Mouse (Mus musculus) kidney, adult 11 months (tissue): ENCODE results near the gene Mlxipl.
A peak's percentile ranks its signal among the peaks of the same experiment; 100 is the strongest.

ENCODE experiments used
- DNase-seq: peaks from one replicate; pipeline ENCODE4 v3.0.0; 2022

The Mlxipl gene

GRCm38 (mm10) chr5:135186621-135187348, 97.1 kb downstream of the Mlxipl start, which contains the start of gene Baz1b:
Gene Baz1b (plus strand): TSS chr5:135187264.
- DNase-seq, result peak; percentile 99

- peak; percentile 31 for DNase-seq
Observed at GRCm38 (mm10) chr5:135187349-135188213, 97.9 kb downstream of the Mlxipl start.
